Mouse (Mus musculus): ENCODE measurements around the gene Isyna1.

Isyna1 gene

GRCm38 (mm10) chr8:70593961-70594609 lies at the start of gene Isyna1:
TSS of gene Isyna1 (plus strand) at chr8:70594373.
- DNase-seq (ENCODE audit: low read depth), result peak; percentile 93

- no peak for DNase-seq (ENCODE audit: low read depth)
Measured at GRCm38 (mm10) chr8:70546412-70546811, 47.8 kb upstream of the Isyna1 start.

GRCm38 (mm10) chr8:70547762-70548161 lies 46.4 kb upstream of the Isyna1 start:
- no peak for DNase-seq (ENCODE audit: low read depth)

DNA sequence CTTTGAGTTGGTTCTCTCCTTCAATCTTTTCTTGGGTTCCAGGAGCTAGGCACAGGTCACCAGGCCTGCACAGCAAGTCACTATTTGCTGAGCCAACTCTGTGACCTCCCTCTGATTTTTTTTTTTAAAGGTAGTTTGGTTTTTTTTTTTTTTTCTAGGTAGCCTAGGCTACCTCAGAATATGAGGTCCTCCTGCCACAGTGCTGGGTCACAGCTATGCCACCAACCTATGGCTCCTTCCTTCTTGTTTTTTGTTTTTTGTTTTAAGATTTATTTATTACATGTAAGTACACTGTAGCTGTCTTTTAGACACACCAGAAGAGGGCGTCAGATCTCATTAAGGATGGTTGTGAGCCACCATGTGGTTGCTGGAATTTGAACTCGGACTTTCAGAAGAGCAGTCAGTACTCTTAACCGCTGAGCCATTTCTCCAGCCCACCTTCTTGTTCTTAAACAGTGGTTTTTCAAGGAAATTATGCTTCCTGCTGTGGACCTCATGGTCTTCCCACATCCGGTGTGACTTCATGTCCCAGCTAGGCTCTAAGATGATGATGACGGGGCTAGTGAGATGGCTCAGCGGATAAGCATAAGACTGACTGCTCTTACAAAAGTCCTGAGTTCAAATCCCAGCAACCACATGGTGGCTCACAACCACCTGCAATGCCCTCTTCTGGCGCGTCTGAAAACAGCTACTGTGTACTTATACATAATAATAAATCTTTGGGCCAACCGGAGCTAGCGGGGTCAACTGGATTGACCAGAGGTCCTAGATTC lies 44.6 kb upstream of the Isyna1 start:
- DNase-seq (ENCODE audit: low read depth), result no peak

DNA sequence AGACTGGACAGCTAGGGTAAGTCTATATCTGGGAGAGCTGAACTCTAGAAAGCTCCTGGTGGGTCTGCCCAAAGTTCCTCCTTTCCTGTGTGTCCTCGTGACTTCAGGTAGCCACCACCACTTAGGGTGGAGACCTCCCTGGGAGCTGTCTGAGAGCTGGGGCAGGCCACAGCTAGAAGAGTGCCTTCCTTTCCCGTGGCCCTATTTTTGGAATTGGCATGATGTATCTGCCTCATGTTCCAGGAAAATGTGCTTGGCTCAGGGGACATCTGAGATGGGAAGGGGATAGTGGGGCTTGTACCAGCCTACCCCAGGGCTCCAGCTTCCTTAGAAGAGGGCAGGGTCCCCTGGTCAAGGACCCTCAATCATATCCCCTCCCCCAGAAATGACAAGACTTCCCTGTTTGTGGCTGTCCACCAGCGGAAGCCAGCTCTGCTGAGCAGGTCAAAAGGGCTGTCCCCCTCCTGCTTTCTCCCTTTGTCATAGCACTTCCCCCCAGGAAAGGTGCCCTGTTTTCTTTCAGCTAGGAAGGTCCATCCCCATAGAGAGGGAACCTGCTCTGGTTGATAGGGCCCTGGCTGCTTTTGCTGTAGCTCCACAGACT lies 42.5 kb upstream of the Isyna1 start:
- DNase-seq (ENCODE audit: low read depth), result no peak

DNA sequence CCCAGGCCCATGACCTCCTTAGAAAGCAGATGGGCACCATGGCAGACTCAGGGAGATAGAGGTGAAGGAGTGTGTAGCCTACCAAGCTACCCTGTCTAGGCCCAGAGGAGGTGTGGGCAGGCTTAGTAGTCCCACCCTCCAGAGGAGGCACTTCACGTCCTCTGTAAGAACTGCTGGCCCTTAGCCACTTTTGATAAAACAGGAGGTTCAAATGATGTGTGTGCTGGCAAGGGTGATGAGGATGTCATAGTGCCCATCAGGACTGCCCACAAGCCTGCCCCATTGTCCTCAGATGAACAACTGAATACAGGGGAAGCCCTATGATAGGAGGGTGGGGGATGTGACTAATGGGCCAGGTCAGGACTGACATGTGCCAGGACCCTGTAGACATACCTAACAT lies 41.3 kb upstream of the Isyna1 start:
- no peak for DNase-seq (ENCODE audit: low read depth)

GRCm38 (mm10) chr8:70553740-70554139 lies 40.4 kb upstream of the Isyna1 start:
- DNase-seq (ENCODE audit: low read depth), result peak; percentile 74

- no peak for DNase-seq (ENCODE audit: low read depth)
Measured at GRCm38 (mm10) chr8:70555079-70555747, 39.0 kb upstream of the Isyna1 start.

GRCm38 (mm10) chr8:70558334-70558733 lies 35.8 kb upstream of the Isyna1 start:
- DNase-seq (ENCODE audit: low read depth), result no peak

DNA sequence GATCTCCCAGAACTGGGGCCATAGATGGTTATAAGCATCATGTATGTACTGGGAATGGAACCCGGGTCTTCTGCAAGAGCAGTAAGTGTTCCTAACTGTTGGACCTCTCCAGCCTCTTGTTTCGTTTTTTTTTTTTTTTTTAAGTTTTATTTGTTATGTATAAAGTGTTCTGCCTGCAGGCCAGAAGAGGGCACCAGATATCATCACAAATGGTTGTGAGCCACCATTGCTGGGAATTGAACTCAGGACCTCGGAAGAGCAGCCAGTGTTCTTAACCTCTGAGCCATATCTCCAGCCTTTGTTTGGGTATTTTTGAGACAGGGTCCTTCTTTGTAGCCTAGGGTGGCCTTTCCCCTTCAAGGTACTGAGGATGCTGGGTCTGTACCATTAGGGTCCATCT lies 35.2 kb upstream of the Isyna1 start:
- DNase-seq (ENCODE audit: low read depth), result peak; percentile 40

GRCm38 (mm10) chr8:70560096-70560495 lies 34.1 kb upstream of the Isyna1 start:
- peak; percentile 43 for DNase-seq (ENCODE audit: low read depth)

DNA sequence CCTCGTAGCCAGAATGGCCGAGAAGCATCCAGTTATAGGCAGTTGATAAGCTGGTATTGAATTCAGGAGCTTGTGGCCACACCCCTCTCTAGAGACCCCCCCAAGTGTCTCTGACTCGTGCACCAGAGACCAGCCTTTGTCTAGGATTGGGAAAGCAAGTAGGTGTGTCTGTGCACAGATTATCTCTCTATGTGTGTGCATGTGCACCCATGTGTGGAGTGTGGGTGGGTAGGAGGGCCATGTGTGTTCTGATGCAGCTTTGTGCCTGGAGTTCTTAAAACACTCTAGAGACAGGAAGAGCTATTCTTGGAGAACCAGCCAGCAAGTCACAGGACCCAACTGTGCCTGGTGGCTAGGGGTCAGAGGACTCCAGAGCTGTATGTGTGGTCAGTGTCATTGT lies 33.6 kb upstream of the Isyna1 start:
- DNase-seq (ENCODE audit: low read depth), result no peak

- DNase-seq (ENCODE audit: low read depth), result no peak
Measured at GRCm38 (mm10) chr8:70561357-70561756, 32.8 kb upstream of the Isyna1 start.

DNA sequence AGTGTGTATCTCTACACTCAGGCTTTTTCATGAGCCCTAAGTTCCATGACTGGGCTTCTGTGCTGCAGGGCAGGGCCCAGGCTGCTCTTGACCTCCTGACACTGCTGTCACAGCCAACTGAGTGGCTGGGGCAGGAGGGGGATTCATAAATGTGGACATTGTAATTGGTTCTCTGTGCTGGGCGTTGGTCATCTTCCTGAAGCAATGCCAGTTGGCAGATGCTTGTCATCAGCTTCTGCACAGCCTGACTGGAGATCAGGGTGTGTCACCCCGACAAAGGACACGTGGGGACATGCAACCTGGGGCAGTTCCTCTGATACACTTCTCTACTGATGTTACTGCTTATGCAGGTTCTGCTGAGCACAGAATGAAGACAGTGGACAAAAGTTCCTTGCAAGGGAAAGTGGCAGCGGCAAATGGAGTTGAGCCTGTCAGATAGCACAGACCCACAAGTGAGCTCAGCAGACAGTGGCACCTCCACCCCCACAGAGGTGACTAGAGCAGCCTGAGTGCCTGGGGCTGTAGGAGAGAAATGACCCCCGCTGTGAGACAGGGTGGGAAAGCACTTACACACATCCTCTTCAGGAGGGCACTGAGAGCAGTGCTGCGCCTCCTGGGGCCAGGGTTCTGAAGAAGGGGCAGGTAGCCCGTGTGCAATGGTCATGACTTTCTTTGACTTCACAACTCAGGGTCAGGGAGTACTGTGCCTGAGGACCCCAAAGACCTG lies 32.2 kb upstream of the Isyna1 start:
- peak; percentile 32 for DNase-seq (ENCODE audit: low read depth)

DNA sequence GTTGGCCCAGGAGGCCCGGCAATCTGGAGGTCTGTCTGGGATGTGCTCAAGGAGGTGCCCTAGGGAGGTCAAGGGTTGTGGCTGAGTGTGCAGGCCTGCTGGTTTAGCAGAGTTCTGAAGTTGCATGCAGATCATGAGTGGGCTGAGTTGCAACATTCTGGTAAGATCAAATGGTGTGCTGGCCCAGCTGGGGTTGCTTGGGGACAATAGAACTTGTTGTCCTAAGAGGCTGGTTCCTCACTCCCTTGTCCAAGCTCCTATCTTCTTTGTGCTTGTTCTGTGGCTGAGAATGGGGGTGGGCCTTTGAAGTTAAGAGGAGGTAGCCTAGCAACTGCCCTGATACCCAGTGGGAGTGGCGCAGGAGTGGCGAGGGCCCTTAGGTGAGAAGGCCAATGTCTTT lies 31.4 kb upstream of the Isyna1 start:
- no peak for DNase-seq (ENCODE audit: low read depth)

DNA sequence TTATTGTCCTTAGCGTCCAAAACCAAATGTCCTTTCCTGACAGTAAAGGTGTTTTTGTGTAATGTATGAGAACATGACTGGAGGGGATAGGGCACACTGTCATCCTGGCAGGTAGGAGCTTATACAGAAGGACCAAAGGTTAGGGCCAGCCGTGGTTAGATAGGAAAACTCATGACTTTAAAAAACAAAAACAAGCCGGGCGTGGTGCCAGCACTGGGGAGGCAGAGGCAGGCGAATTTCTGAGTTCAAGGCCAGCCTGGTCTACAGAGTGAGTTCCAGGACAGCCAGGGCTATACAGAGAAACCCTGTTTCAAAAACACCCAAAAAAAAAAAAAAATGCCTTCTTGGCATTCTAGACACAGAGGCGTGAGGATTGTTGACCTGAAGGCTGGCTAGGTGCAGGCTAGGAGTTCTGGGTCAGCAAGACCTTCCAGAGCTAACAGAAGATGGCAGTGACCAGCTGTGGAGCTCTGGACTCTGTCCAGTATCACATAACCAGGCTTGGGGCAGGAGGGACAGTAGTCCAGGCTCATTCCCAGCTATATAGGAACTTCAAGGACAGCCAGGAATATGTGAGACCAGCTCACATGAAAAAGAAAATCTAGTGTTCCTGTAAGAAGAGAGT lies 30.3 kb upstream of the Isyna1 start:
- DNase-seq (ENCODE audit: low read depth), result no peak

GRCm38 (mm10) chr8:70564696-70565235 lies 29.4 kb upstream of the Isyna1 start:
- DNase-seq (ENCODE audit: low read depth), result peak; percentile 39

DNA sequence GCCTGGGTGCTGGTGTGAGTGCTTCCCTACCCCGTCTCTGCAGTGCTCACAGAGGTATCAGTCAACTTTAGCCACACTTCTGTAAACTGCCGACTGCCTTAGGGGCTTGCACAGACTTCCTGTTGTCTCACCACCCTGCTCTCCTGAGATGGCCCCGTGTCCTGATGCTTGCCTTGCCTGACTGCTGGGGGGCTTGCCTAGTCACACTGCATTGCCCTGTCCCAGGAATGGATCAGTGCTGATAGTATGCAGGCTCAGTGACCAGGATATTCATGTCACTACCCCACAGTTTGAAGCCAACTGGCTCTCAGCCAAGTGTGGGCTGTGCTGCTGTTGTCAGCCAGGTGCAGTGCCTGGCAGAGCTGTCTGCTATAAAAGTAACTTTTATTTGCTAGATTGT lies 28.6 kb upstream of the Isyna1 start:
- no peak for DNase-seq (ENCODE audit: low read depth)

GRCm38 (mm10) chr8:70570360-70570759 lies 23.8 kb upstream of the Isyna1 start:
- no peak for DNase-seq (ENCODE audit: low read depth)

DNA sequence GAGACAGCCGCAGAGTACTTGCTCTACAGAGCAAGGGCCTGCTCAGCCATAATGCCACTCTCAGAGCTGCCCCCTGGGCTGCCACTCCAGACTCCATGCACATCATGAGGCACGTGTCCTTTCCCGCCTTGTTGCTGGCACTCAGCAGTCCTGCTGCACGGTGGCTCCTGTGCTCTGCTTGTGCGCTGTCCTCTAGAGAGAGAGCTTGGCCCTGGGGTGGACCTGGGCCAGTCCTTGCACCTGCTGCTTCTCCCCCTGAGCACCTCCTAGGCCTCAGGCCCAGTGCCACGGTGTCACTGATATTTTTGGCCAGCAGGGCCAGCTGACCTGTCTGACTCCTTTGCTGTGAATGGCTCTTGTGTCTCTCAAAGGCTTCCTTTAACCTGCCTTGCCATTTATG lies 23.2 kb upstream of the Isyna1 start:
- DNase-seq (ENCODE audit: low read depth), result no peak

DNA sequence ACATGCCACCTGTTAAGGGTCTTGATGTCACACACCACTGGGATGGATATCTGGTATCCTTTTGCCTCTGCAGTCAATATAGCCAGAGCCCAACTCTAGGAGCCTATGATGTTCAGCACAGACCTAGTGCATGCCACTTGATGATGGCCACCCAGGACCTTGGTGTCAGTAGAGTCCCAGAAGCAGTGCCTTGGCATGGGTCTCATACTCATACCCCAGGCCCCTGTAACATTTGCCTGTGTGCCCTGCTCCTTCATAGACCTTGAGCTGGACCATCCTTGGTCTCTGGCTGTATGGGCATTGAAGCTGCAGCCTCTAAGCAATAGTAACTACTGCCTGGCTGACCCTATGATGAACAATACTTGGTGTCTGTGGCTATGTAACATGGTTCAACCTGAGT lies 19.9 kb upstream of the Isyna1 start:
- DNase-seq (ENCODE audit: low read depth), result no peak
